Mouse (Mus musculus): ENCODE measurements around the gene Ect2.

- TF ChIP-seq ZC3H11A (IDR thresholded peaks at IDR 0.05; ENCODE audit: low read depth, low read length) (no peak), CTCF (conservative IDR thresholded peaks at IDR 0.05 in 1 of 2, IDR thresholded peaks at IDR 0.05 in 1 of 2; ENCODE audit: low read depth in 2 of 2, low read length in 2 of 2) (no peak), UBTF (IDR thresholded peaks at IDR 0.05; ENCODE audit: low read depth, low read length) (no peak), POLR2A (IDR thresholded peaks at IDR 0.05; ENCODE audit: low read depth, low read length) (no peak), USF1 (IDR thresholded peaks at IDR 0.05; ENCODE audit: low read depth, low read length) (no peak), EP300 (IDR thresholded peaks at IDR 0.05; ENCODE audit: low read length) (no peak), PAX5 (IDR thresholded peaks at IDR 0.05; ENCODE audit: low read length) (no peak), MEF2A (IDR thresholded peaks at IDR 0.05; ENCODE audit: borderline replicate concordance, low read depth, low read length) (no peak), USF2 (conservative IDR thresholded peaks at IDR 0.05; ENCODE audit: low read depth, low read length) (no peak), CHD1 (IDR thresholded peaks at IDR 0.05; ENCODE audit: low read depth, low read length) (no peak), BHLHE40 (IDR thresholded peaks at IDR 0.05; ENCODE audit: low read depth, low read length) (no peak), ETS1 (conservative IDR thresholded peaks at IDR 0.05; ENCODE audit: low read depth, low read length) (no peak), HCFC1 (IDR thresholded peaks at IDR 0.05; ENCODE audit: low read depth, low read length) (no peak), NRF1 (IDR thresholded peaks at IDR 0.05; ENCODE audit: low read depth, low read length) (no peak)
These were observed 7.9 kb downstream of the Ect2 start for GRCm38 (mm10) chr3:27145733-27146132.

Data from CH12.LX (cell line).